Comparison of ENCODE assay signal across 8 mouse cellular contexts in genomic region chr7:139364005-139364557, GRCm38 (mm10). TPM values are rescaled to one million over a fixed set of nuclear protein-coding genes. Genes with fewer than 3 reads are reported as not detected.
DNase-seq lines count a peak whose midpoint lies in the region; ATAC-seq and TF ChIP-seq lines count a peak whose summit lies in the region.

No protein-coding gene starts in this region.

- H3K4me3 ChIP-seq in hindbrain, embryonic 12.5 days: no peak overlapping the region
- H3K4me3 ChIP-seq in lung, postnatal 0 days (ENCODE audit: low read depth, low read length): no peak overlapping the region

- DNase-seq in ZHBTc4 (ENCODE audit: low read depth, low spot score): peak; percentile 97
- DNase-seq in cerebellum, postnatal 25 days: peak; percentile 81 to 83
- DNase-seq in frontal cortex, postnatal 36 days (ENCODE audit: low spot score in 2 of 2): peak; percentile 63 to 72
- peak; percentile 28 to 39 for DNase-seq in layer of hippocampus, postnatal 36 days
- peak; percentile 92 for DNase-seq in lung, postnatal 0 days (ENCODE audit: low spot score)
- peak; percentile 78 for DNase-seq in right cerebral cortex, adult 18-20 months

- no peak for TF ChIP-seq CTCF in lung, postnatal 0 days (IDR thresholded peaks at IDR 0.05)

- peak overlapping the region; percentile 21 for H3K4me2 ChIP-seq in hindbrain, embryonic 12.5 days (replicated peaks)
- no peak overlapping the region for H3K4me2 ChIP-seq in lung, postnatal 0 days (replicated peaks; ENCODE audit: low read depth, low read length)

- H3K27me3 ChIP-seq in hindbrain, embryonic 12.5 days: no peaks in the 10 kb centered on the region
- H3K27me3 ChIP-seq in lung, postnatal 0 days (replicated peaks; ENCODE audit: insufficient read depth, low read length): no peaks in the 10 kb centered on the region

- H3K27ac ChIP-seq in hindbrain, embryonic 12.5 days: peak overlapping the region; percentile 67
- peak overlapping the region; percentile 84 for H3K27ac ChIP-seq in lung, postnatal 0 days (ENCODE audit: low read length)

- H3K36me3 ChIP-seq in hindbrain, embryonic 12.5 days: no peaks in the 10 kb centered on the region
- no peaks in the 10 kb centered on the region for H3K36me3 ChIP-seq in lung, postnatal 0 days (ENCODE audit: insufficient read depth, low read length)

- H3K9me3 ChIP-seq in hindbrain, embryonic 12.5 days (replicated peaks): no peaks in the 10 kb centered on the region
- no peaks in the 10 kb centered on the region for H3K9me3 ChIP-seq in lung, postnatal 0 days (ENCODE audit: low read length)

- WGBS in hindbrain, embryonic 12.5 days: 5% methylated on average over 9 of the region's 9 CpGs
- 2% methylated on average over 9 of the region's 9 CpGs for WGBS in lung, postnatal 0 days

- peak; percentile 86 for TF ChIP-seq EP300 in lung, postnatal 0 days (IDR thresholded peaks at IDR 0.05)

- peak; percentile 55 for ATAC-seq in hindbrain, embryonic 12.5 days (ENCODE audit: low FRiP score)
- peak; percentile 61 for ATAC-seq in lung, postnatal 0 days
- ATAC-seq in activated CD4-positive, CD25-positive, alpha-beta regulatory T cell, adult 4 months: no peak

- no peak overlapping the region for H3K9ac ChIP-seq in hindbrain, embryonic 12.5 days
- no peak overlapping the region for H3K9ac ChIP-seq in lung, postnatal 0 days (replicated peaks; ENCODE audit: low read depth)

- H3K4me1 ChIP-seq in hindbrain, embryonic 12.5 days: peaks cover 27% of the 10 kb centered on the region
- peaks cover 51% of the 10 kb centered on the region for H3K4me1 ChIP-seq in lung, postnatal 0 days (ENCODE audit: insufficient read depth, low read depth, low read length)

RNA-seq across cellular contexts. Expression of gene Inpp5a, which starts 24.8 kb away (rescaled TPM):
- polyA plus RNA-seq in hindbrain, embryonic 12.5 days (2016; fragmentation: Nextera tagmentation; extraction: Ambion mirVana): 26.1 and 26.4 TPM in 2 replicates
- 10 to 100 TPM; 38.7 to 42.9 TPM for total RNA-seq in layer of hippocampus, postnatal 36 days (2021)
- polyA plus RNA-seq in lung, postnatal 0 days (2015; fragmentation: Nextera tagmentation; extraction: Ambion mirVana): 41.3 and 44.8 TPM in 2 replicates
- polyA plus RNA-seq in activated CD4-positive, CD25-positive, alpha-beta regulatory T cell, adult 4 months (2017; shearing (Covaris generic)): 1 to 10 TPM; 4.8 to 6.5 TPM

Comparison
In these comparisons a context has a peak if more than half of its experiments do, and no peak if none do; other contexts are left out.
1. DNase-seq: peak in every context shown above with its lines; median percentile 97 in ZHBTc4; 92 in lung, postnatal 0 days; 82 in cerebellum, postnatal 25 days; 78 in right cerebral cortex, adult 18-20 months; 68 in frontal cortex, postnatal 36 days; 34 in layer of hippocampus, postnatal 36 days.